Mouse (Mus musculus) CD4-positive, CD25-positive, alpha-beta regulatory T cell, adult 2 months (primary cell): ENCODE measurements at regions not wholly inside any gene's neighbourhood (a gene's known extent, or its start where the extent isn't known, plus 50 kb on each side); places are given as distances from the start of the nearest gene placed in this dataset.
"Not testable (repeated sequence)": the region's sequence is repeated elsewhere in the genome, so short reads cannot be mapped to it uniquely, and the experiment has no call there.

Experiments used
- DNase-seq: peaks from one replicate; pipeline ENCODE4 v3.0.0-alpha.2; 2012; ENCODE audit warnings: low read depth, low spot score

DNA sequence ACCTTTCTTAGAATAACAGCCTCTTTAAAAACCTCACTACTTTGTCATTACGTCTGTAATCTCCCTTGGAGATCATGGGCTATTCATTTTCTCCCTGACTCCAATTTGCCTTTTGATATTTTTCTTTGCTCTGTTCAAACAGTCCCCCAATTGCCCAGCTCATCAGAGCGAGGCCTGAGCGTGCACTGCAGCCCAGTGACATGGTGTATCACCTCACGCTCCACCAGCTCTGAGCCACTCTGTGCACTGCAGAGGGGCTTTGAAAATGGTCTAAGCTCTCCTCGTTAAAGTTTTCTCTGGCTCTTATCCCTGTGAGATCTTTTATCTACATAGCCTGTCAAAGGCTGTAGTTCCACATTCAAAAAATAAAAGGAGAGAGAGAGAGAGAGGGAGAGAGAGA, 152.1 kb downstream of the Srek1 start:
- no peak for DNase-seq

DNA sequence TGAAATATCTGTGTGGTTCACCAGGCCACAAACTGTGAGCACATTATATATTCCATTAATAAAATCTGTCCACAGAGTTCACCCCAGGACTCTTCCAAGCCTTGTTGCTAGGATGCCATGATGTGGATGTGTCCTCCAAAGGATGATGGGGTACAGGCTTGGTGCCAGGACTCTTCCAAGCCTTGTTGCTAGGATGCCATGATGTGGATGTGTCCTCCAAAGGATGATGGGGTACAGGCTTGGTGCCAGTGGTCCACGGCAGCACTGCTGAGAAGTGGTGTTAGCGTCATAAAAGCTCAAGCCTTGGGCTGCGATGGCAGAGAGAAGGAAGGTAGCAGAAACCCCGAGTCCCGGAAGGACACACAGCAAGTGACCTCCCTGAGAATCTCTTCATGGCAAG, 153.4 kb downstream of the Srek1 start:
- DNase-seq = not testable (repeated sequence)

DNA sequence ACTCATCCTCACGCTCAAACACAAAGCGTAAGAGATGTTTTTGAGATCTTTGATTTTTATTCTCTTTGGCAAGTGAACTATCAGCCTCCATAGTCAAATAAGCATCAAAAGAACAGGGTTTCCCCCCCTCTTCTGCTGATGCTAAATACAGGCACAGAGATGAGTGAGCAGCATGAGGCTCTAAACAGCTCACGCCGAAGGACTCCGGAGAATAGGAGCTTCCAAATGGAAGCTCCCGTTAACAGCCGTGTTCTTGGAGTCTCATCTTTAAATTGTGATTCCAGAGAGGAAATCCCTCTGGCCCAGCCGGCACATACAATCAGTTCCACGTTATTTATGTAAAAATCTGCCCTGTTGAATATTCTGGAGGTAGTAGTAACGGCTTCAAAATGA, 161.1 kb downstream of the Srek1 start:
- no peak for DNase-seq

DNA sequence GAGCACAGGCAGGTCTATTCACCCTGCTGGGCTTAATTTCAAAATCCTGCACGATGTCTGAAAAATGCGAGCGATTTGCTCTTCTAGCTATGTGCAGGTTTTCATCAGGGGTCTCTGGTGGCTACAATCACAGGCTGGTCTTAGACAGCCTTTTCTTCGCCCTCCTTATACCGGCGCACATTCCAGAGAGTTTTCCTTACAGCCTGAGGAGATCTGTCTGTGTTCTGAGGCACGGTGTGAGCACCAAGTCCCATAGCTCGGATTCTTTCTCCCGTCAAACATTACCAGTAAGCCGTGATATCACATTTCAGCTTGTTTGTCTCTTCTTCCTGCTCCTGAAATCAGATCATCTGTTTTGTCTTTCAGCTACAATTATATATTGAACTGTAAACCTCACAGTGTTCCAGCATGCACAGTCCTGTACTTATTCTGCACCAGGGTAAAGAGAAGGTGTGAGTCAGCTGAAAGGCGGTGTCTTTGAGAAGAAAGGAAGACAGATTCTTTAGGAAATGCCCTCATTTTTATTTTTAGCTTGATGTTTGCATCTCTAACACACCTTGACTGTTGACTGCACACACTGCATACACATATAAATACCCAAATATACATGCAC, 161.6 kb downstream of the Srek1 start:
- no peak for DNase-seq

DNA sequence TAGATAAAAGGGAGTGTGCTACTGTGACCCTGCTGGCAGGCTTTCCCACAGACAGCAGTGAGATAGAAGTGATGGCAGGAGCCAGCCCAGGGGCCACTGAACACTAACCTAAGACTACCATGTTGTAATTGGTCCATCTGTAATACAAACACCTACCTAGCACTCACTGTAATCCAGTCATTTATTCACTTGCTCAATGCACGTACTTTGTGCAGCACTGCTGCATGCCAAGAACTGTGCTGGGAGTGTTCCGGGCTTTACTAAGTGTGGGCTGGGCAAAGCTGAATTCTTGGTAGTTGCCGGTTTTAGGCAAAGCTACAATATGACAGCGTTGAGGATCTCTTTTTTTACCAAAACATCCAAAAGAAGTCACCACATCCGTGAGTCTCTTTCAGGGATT, 172.1 kb downstream of the Srek1 start:
- no peak for DNase-seq

DNA sequence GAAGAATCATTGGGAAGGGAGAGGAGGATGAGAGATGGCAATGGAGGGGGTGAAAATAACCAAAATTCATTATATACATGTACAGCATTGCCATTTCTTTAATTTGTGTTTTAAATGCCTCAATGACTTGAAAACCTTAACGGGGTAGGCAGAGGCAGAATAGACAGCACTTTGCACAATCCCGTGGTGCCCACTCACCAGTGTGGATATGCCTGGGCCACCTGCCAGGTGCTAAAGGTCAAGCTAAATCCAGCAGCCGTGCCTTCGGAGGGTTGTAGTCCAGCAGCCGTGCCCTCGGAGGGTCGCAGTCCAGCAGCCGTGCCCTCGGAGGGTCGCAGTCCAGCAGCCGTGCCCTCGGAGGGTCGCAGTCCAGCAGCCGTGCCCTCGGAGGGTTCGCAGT, 182.0 kb downstream of the Srek1 start:
- no peak for DNase-seq

DNA sequence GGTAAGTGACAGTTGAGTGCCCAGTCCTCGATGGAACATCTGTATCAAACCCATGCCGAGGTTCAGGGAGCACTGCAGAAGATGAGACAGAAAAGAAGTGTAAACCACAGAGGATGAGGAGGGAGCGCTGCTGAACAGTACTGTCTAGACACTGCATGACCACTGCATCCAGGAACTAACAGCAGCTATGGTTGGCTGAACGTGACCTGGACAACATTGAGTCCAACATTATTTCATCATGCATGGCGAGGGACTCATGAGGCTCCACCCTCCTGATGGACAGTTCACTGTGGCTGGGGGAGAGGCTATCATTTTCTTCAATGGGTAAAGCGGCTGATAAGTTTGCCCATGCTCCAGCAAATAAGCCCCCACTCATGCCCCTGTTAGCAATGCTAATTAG, 182.5 kb downstream of the Srek1 start:
- no peak for DNase-seq

DNA sequence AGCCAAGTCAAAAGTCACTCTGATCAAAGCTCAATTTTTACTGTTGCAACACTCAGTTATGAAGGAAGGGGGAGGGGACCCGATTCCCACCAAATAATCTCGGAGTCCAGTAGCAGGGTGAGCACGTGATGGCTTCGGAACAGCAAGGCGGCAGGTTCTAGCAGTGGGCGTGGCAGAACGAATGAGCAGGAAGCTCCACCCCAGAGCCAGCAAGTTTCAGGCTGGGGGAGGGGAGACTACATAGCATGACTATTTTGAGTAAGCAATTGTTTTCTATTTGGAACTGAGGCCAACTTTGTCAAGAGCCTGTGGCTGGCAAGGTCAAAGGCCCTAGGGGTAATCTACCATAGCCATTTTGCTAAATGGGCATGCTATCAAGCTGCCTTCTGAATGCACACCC, 183.0 kb downstream of the Srek1 start:
- not testable (repeated sequence) for DNase-seq

DNA sequence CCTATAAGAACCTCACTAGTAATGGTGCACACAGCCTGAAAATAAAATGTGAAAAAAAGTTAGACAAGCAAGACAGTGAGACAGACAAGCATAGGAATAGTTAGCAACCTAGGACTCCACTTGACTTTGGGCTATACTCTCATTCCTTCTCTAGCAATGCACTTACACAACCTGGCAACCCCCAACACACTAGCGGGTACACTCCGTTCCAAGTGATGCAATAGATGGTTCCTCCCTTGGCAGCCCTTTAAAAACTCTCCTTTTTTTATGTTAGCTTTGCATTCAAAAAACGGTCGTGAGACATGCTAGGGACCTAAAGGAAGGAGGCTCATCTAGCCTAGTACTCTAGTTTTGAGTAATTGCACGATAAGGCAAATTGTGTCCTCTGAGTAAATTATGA, 184.8 kb downstream of the Srek1 start:
- no peak for DNase-seq

DNA sequence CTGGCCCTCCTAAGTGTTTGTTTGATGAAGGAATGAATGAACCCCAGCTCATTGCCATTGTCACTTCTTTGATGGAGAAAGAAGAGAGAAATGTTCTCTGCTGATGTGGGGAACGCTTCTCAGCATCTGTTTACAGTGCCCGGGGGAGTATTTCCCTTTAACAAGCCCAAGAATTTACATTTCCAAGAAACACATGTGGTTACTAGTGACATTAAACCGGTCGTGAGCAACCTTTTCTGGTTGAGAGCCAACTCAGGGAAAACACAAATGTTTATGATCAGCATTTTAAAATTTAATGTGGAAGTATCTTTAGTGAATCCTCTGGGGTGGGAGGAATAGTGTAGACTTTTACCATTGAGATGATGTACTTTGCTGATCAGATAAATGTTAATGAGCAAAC, 197.6 kb downstream of the Srek1 start:
- DNase-seq = no peak

DNA sequence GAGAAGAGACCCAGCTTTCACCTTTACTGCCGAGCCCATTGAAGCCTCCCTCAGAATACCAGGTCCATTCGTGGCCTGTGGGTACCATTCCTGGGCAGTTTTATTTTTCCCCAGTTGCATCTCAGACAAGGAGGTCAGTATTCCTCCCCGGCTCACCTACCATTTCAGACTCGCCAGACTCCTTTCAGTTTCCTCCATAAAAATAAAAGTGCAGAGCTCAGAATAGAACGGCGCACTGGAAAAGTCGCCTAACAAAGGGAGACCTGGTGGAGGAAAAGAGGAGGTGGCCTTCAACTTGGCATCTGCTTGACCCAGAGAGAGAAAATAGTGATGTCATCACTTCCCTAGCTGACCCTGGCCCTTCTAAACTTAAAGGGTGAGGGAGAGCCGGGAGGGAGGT, 209.7 kb downstream of the Srek1 start:
- DNase-seq = no peak

DNA sequence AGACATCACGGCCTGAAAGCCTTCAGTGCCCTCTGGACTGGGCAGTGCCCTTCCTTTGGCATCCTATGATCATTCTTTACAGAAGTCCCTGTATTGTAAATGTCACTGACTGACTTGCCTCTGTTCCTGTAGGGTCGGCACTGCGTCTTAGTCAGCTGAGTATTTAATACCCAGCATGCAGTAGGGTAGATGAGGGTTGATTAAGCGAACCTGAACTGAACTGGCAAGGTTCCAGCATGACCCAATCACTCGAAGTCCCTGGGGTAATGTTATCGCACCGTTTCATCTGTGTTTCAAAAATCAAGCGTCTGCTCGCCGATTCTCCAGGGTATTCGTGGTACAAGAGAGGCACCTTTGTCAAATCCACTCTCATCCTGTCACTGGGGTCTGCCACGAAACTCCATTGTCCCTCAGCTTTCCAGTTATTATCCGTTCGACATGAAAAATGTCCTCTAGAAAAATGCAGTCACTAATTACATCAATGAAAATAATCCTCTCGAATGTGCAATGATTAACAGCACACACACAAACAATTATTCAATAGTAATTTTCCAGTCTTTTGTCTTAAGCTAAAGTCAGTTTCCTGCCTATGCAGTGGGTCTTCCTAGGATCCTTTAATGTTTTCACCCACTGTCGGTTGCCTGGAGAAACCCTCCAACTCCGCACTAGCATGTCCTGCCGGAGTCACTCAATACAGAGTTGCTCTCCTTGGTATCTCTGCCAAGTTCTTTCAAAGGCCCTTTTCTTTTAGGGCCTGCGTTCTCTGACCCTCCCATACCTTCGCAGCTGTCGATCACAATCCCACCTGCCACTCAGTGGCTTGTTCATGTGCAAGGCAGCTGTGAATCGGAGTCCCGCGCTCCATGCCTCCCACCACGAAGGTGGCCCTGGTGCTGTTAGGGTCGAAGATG, 212.4 kb downstream of the Srek1 start:
- DNase-seq = no peak

DNA sequence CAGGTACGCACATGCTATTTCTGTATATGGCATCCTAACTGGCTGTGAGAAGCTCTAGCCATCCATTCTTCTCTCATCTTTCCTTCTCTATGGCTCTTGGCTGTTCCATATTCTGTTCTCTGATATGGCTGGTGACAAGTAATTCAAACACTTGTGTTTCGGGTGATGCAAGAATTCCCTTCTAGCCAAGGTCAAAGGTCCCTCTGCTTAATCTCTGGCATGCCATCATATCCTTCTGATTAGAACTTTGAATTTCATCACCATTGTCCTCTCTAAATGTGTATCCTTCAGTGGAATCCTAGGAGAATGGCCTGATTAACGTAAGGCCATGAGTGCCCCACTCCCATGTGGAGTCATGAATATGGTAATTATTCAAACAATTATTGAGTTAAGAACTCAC, 215.5 kb downstream of the Srek1 start:
- DNase-seq = no peak

DNA sequence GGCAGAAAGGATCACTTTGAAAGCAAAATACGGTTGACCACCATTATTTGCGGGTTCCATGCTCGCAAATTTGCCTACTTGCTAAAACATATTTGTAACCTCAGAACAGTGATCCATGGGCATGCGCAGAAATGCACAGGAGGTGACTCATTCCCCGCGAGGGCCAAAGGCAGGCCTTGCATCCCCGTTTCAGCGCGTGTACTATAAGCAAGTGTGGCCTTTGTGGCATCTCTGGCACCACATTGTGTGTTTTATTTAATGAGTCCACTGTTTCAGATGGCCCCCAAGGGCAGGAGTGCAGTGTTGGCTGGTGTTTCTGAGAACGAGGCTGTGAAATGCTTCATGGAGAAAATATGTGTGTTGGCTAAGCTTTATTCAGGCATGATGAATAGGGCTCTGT, 205.3 kb upstream of the Mast4 start:
- DNase-seq = no peak

DNA sequence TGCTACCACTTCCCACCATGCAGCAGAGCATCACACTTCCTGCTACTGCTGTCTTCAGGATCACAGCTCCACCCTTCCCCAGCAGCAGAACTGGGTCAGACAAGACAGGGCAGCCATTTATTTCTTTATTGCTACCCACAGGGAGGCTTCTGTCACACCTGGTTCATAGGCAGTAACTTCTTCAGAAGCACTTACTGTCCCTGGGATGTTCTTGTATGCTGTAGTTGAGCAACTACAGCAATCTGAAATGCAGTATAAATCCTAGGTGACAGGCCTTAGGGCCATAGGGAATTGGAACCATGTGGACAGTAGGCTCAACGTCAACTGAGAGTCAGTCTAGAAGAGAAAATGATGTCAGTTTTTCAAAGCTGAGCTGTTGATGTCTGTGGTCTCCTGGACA, 179.5 kb upstream of the Mast4 start:
- DNase-seq = no peak

DNA sequence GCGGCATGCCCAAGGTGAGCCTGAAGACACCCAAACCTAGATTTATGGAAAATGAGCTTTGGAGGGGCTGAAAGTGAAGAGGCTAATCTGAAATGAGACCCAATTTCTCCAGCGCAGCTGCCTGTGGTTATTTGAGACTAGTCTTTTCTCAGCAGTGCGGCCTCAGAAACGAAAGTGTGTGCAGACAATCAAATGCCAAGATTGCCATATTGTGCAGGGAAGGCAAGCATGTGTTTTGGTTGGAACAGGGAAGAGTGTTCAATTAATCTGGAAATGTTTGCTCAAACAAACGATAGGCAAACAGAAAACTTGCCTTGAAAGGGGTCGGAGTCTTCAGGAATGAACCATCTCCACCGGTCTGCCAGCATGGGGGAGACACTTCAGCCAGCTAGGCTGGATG, 178.2 kb upstream of the Mast4 start:
- DNase-seq = no peak

DNA sequence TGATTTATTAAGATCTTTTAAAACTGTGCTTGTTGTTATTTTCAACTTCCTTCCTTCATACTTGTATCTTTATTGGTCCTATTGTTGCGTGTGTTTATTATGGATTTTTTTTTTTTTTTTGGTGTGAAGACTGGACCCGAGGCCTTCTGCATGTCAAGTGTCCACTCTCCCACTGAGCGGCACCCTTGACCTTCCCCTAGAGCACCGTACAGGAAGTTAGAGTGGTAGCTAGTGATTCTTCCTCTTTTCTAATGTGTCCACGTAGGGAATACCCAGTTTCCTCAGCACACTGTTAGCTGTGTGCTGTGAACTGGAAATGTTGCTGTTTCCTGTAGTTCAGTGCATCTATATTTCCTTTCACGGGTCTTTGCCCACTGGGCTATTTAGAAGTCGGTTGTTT, 170.7 kb upstream of the Mast4 start:
- DNase-seq = no peak

DNA sequence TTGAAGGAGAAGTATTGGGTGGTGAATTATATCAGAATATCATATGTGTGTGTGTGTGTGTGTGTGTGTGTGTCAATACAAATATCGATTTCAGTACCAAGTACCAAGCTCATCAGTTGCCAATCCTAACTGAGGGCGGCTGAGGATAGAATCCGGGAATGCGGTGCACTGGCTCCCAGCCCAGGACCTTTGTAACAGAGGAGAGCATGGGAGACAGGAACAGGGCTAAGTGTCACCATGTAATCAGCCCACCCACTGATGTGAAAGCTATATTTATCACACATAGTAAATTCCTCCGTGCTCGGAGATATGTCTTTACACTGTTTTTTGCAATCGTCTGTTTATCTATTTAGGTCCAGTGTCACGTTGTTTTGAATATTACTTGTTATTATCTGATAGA, 165.1 kb upstream of the Mast4 start:
- no peak for DNase-seq

DNA sequence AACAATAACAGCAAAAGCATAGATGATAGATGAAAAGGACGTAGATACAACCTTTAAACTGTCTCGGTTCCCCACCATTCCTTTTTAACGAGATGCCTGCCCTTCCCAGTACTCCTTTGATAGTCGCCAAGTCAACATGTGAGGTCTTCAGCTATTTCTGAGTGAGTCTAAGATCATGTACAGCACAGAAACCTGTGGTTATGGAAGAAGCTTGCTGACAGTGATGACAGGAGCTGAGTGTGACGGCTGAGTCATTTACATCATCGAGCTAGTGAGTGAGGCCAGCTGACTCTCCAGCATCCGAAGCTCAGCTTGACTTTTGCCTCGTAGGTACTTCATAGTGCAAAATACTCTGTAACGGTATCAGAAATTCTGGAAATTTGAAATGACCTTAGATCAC, 160.1 kb upstream of the Mast4 start:
- DNase-seq = no peak

DNA sequence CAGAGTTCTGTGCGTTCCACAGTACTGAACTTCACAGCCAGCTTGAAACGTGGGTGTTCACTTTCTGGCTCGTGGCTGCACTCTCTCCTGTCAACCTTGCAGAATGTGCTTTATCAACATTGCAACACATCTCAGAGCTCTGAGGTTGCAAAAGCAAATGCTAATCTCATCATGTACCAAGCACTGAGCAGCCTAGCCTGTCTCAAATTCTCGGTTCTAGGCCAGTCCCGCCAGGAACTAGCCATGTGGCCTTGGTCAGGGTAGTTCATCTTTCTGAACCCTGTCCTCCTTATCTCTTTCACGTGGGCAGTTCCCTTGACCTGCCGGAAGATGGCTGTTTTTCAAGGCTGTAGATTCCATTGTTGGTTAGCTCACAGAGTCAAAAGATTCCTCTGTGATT, 159.3 kb upstream of the Mast4 start:
- no peak for DNase-seq

DNA sequence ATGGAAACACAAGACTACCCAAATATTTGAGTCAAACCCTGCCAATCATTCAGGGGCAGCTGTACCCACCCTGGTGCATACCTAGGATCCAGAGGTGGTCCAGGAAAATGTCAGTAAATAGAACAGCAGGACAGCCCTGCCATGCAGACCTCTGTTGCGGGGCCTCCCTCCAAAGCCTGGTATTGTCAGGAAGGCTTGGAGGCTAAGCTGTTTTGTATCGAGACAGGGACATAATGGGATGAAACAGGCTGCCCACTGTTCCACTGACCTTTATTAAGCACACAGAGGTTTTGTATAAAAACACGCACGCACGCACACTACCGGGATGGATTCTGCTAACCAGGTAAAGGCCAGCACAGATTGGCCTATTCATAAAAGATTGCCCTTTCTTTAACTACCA, 155.8 kb upstream of the Mast4 start:
- DNase-seq = no peak

DNA sequence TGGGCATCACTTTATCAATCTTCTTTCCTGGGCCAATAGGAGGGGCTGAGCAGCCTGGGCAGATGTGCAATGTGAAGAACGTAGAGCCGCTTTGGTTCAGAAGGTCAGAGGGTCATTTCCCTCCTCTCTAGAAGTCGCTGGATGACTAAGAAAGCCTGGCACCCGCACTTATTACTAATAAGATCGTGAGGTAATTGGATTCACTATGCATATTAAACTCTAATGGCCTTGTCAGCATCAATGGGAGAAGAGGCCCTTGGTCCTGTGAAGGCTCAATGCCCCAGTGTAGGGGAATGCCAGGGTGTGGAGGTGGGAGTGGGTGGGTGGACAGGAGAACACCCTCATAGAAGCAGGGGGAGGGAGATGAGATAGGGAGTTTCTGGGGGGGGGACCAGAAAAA, 149.8 kb upstream of the Mast4 start:
- DNase-seq = no peak

DNA sequence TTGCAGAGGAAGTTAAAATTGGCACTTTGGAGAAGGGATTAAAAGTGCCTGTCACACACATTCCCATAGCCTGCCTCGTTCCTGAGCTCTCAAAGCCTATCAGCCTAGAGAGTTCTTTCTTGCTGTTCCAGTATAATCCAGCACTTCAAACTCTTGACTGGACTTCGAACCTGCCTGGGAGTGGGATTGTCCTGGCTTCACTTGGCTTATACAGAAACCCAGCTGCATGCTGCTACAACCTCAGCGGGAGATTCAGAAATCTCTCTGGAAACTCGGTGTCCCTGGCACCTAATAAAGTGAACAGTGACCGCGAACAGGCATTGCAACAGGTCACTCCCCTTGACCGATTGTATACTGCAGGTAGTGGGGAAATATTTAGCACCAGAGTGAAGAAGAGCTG, 149.1 kb upstream of the Mast4 start:
- no peak for DNase-seq

DNA sequence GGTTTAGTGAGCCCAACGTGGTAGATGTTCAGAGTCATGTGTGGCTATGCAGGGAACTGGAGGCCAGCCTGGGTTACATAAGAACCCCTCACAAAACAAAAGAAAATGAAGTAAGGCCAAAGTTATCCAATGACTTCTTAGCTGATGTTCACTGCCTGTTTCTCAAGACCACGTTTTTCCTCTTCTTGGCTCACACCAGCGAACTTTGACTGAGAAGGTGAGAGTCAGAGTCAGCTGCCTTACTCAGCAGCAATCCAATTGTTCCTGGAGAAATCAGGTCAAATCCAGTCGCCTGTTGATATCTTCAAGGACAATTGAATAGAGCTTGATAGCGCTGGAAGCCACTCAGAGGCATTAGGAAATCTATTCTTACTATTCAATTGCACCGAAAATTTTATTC, 142.0 kb upstream of the Mast4 start:
- DNase-seq = no peak
